Mouse (Mus musculus) urinary bladder, adult 18-20 months (tissue): Measurements from ENCODE around the gene Arid3c.

ENCODE experiments used
- DNase-seq, 2 experiments: peaks; one replicate each; pipeline ENCODE4 v3.0.0; 2022; ENCODE audit warnings: low spot score in 2 of 2, mixed read lengths in 2 of 2

The Arid3c gene

GRCm38 (mm10) chr4:41678863-41679262, 52.1 kb downstream of the Arid3c start:
- no peak for DNase-seq

GRCm38 (mm10) chr4:41677006-41677629, 53.8 kb downstream of the Arid3c start:
- no peak for DNase-seq

GRCm38 (mm10) chr4:41676248-41677005, 54.5 kb downstream of the Arid3c start:
- DNase-seq, result no peak
